Mouse (Mus musculus) kidney, postnatal 4 days (tissue): ENCODE measurements at regions not wholly inside any gene's neighbourhood (a gene's known extent, or its start where the extent isn't known, plus 50 kb on each side); places are given as distances from the start of the nearest gene placed in this dataset.
A peak's percentile ranks its signal among the peaks of the same experiment; 100 is the strongest.

ENCODE experiments used
- DNase-seq, 2 experiments: peaks; one replicate each; pipeline ENCODE4 v3.0.0; 2021; ENCODE audit warnings: mixed read lengths in 2 of 2

DNA sequence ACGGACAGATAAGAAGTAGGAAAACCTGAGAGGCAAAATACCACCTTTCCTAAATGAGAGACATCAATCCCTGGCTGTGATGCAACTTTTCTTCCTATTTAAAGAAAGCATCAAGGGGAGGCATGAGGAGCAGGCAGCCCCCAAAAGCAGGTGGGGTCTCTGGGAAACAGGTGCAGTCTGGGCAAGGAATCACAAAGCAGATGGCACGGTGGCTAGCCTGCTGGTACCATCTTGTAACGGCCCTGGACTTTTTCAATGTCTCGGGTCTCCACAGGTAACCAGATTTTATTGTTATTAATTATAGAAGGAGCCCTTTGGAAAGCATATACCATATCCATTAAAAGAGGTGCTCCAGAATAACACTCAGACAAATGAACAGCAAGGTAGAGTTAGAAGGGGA lies 219.6 kb downstream of the Galc start:
- no peak for DNase-seq

DNA sequence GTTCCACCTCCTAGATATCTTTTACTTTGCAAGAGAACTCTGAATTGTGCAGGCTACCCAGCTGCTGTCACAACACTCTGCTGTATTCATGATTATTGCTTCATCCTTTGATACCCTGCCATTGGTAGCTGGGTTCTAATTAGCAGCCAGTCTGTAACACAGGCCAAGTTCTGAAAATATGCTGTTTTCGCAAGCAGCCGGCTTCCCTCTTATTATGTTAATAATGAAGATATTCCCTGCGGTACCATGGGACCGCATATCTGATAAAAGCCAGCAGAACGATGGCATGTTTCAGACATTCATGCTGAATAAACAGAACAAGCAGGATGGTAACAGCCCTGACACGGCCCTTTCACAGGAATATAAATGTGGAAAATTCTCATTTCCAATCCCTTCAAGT lies 235.6 kb downstream of the Galc start:
- DNase-seq = no peak

DNA sequence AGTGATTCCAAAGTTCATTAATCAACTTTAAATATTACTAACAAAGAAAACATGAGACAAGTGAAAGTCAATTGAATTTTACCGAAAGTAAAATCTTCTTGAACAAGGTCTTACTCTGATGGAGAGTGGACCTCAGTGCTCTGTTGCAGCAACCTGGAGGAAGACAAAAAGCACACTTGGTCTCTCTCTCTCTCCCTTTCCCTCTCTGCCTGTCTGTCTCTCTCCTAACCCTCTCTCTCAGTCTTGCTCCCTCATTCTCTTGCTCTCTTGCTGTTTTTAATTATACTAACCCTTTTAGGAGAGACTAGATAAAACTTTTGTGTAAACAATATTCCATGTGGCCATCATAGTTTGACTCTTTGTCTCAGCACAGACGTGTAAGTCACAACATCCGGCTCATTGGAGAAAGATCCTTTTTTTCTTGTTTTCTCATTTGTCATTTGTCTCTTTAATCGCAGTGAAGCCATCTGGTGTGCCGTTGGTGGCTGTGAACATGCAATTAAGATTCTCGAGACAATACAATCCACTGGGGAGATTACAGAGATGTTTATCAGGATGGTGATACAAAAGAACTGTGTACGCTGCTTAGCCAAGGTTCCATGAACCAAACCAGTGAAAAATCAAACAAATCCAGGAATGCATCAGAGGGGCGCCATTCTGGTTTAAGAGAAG lies 244.5 kb downstream of the Galc start:
- no peak for DNase-seq

DNA sequence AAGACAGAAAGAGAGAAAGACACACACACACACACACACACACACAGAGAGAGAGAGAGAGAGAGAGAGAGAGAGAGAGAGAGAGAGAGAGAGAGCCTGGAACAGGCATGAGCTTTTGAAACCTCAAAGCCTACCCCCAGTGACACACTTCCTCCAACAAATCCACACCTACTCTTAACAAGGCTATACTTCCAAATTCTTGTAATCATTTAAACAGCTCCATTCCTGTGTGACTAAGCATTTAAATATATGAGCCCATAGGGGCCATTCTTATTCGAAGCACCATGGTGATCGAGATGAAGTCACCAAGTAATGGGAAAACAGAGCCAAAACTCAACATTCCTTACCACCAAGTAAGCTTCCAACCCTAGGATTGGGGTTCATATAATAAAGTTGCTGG lies 250.1 kb downstream of the Galc start:
- DNase-seq = no peak

DNA sequence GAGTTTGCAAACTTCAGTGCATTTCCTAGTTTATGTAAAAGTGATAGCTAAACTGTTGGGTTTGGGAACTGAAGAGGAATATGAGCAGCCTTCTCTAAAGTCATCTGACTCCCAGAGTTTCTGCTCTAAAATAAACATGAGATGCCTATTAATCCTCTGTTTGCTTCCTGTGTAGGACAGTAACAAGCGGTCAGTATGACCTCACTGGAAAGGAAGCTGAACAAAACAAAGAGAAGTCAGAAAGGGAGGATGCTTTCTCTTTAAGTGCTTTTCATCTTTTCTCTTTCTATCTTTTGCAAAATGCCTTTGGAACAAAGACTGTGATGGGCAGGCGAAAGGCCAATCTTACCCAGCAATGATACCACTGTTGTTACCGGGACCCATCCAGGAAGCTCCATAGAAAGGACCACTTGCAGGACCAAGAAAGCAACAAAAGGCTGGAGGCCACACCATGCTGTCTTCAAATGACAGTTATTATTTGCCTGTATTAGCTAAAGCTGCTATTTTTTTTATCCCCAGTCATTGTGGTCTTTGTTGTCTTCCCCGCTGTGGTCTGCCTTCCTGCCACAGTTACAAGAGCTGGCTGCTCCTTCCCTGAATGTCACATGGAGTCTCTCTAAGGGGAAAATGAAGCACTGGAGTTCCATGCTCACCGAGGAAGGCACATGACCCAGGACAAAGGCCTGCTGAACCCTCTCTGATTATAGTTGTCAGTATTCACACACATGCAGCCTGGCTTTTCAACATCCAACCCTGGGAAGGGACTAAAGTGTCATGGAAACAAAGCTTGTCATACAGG lies 253.4 kb downstream of the Galc start:
- peak; percentile 4 to 17 for DNase-seq

DNA sequence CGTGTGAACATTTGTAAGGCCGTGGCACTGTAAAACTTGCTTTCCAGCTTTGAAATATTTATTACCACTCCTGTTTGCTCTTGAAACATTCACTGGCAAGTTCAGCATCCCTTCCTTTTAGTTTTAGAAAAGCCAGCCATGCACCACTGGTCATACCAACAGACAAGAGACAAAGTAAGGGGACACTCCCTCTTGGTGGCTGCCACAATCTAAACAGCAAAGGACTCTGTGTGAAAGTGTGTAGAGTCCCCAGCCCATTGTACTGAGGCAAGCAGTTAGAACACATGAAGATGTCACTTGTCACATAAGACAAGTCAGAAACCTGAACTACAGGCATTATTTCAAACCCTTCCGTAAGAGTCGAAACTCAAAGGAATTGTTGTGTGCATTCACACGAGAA lies 257.0 kb downstream of the Galc start:
- DNase-seq = no peak

DNA sequence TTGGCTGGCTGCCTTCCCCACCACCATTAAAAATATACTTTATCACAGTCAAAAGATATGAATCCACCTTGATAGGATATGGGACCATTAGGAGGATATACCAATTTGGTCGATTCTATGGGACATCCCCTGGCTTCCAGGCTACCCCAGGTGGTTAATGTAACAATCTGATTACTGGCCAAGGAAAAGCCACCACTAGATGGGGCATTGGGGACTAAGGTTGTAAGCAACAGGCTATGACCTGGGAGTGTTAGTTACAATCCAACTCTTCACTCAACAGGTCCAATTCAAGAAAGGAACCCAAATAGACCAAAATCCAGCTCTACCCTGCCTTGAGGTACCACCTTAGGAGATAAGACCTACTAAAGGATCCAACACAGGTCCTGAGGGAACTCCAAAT lies 264.4 kb downstream of the Galc start:
- no peak for DNase-seq

DNA sequence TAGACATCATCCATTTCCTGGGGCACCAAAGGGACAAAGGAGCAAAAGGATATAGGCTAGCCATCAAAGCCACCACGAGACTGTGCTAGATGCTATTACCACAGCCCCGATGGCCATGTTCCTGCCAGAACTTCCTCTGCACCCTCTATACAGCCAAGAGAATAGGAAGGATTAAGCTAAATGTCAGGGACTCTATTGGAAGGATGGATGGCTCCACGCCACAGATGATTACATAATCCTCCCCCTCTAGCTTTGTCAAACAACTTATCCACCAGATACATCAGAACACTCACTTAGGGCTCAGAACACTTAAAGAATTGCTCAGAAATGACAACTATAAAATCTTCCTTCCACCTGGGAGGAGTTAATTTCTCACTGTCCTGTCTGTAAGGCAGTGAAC lies 265.3 kb downstream of the Galc start:
- no peak for DNase-seq

DNA sequence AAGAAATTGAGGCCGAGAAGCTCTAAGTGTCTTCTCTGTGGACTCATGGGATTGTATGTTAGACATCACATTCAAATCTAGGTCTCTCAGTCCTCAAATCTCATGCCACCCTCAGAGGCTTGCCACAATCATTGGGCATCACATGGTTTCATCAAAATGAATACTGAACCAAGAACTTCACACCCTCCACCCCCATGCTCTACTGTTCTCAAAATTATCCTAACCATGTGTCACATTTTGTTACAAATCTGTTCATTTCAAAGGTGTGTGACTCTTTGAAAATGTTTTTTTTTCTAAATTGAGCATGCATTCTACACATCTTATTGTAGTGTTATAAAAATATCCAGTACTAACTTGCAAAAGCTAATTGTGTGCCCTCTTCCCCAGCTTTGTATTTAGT lies 275.9 kb downstream of the Galc start:
- no peak for DNase-seq

DNA sequence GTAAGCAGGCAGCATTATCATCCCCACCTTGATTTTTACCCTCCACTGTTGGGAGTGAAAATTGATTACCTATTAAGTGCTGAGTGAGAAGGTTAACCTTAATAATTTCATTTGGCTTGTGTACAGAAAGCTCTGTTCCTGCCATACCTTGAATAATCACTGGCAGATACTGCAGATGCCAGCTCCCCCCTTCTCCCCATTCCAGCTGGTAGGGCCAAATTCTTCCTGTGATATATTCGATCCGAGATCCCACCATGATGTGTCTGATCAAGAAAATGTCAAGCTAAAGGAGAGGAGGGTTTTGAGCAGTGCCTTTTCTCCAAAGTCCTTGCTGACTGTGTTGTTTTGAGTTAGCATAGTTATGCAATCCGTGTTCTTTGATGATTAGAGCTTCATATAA lies 280.6 kb downstream of the Galc start:
- no peak for DNase-seq

DNA sequence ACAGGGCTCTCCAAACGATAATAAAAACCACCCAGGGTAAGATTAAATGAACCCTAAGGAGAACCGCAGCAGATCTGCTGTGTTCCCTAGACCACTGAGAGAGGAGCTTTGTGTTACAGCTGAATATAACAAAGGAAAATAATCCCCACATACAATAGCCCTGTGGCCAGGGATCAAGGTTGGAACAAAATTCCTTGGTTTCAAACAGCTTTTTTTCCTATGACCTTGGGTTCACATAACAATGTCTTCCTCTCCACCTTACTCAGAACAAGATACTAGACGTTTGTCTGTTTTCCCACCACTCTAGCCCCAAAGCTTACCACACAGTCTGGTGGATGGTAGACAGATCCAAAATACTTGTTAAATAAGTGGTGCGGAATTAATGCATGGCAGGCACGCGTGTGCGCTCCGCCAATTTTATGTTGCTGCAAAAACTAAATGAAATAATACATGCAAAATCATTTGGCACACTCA lies 281.0 kb downstream of the Galc start:
- DNase-seq = no peak

DNA sequence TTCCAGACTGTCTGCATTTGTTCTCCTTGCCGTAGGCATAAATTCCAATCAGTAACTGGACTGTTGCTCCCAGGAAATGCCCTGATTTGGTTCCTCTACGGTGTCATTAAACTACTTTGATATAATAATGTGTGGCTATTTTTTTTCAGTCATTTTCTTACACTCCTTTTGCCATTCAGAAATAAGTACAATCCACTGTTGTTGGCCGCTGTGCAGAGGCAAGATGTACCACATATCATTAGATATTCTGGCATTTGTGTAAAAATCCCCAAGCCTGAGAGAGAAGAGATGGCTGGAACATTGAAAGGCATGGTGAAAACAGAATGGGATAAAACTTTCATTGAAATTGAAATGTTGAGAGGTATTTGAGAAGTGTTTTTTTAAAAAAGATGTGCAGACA lies 281.6 kb downstream of the Galc start:
- DNase-seq = no peak

DNA sequence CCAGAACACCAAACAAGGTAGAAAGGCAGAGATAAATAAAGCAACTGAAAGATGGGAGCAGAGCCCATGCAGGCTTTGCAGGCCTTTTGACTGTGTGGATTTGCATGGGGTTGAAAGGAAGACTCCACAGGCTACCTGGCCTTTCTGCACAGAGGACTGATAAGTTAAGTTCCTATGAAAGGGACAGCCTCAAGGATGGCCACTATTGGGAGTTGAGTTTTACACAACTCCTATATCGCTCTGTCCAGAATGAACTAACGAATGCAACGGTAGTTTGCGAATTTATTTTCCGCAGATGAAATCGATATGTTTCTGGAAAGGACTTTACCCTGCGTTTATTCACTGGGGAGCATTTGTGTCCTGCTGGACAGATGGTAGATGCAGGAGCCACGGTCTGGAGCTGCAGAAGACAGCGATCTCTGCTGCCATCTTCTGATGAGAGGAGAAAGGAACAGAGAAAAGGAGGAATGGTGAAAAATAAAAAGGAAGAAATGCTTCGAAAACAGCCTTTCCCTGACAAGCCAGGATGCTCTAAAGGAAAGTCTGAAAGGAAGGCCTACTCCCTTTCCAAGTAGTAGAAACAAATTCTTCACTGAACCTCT lies 285.2 kb downstream of the Galc start:
- DNase-seq = peak; percentile 11 to 35

DNA sequence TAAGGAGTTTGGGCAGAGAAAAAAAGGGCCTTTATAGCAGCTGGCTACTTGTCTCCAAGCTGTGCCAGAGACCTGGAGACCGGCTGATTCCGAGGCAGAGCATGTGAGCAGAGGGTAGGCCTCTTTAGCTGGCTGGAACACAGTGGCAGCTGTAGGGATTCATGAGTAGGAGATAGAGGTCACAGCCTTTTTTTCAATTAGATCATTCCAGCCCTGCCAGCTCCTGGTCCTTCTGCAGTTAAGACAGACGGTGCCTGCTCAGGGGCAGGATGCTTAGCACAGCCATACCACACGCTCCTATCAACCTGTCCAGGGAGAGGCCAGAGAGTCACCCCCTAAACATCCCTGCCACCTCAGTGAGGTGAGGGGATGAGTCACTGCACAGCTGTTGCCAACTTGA lies 302.1 kb downstream of the Galc start:
- no peak for DNase-seq

DNA sequence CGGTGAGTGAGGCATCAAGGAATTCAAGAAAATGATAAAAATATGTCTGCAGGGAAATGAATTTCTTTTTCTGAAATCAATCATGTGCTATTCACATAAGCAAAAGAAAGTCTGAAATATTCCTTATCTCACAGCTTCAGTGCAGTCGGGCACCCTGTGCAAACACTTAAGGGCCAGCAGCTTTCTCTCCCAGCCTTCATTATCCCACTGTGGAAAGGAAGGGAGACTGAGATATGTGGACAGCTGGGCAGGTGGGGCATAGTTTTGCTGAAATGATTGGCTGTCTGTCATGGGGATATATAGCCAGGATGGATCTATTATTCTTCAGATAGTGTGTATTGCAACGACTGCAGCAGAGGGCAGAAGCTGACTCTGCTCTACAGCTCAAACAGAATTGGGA lies 305.9 kb downstream of the Galc start:
- no peak for DNase-seq

DNA sequence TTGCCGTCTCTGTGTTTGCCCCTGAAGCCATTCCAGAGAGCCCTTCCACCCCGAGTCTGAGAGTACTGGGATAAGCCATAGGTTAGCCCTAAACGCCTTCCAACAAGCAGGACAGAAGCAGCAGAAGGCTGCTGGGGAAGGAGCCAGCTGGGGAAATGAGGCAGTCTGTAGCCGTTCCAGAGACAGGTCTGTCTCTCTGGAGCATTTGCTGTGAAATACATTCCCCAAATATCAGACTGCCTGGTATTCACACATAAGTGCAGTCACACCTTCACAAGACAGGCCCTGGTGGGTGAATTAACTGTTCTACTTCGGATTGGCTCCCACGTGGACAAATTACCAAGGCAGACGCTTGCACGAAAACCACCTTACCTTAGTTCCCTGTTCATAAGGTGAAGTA lies 307.1 kb downstream of the Galc start:
- no peak for DNase-seq

DNA sequence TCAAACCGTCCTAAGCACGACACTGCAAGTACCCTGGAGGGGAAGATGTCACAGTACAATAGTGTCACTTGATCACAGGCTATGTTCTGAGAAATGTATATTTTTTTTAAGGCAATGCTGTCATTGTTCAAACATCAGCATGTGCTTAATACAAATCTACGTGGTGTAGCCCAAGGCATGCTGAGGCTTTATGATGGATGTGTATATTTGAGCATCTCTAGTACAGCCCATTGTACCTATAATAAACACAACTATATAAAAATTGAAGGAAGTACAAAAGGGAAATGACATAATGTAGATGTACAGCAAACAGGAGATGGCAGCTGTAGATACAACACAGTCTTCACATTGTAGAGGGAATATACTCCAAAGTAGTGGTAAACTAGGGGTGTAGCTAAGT lies 309.2 kb downstream of the Galc start:
- no peak for DNase-seq

DNA sequence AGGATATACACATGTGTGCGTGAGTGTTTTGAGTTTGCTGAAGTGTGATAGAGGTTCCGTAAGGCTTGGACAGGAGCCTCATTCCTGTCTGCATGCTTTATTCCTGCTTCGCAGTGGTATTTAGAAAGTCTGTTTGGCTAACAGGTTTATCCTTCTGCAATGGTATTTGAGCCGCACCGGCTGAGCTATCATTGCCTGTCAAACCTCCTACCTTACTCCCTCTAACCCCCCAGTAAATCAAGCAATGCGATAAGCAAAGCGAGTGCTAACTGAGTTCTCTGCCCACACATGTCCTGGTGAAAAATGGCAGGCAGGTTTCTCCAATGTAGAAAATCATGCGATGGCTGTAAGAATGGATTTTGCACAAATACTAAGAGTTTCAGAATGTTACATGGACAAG lies 311.8 kb downstream of the Galc start:
- no peak for DNase-seq

DNA sequence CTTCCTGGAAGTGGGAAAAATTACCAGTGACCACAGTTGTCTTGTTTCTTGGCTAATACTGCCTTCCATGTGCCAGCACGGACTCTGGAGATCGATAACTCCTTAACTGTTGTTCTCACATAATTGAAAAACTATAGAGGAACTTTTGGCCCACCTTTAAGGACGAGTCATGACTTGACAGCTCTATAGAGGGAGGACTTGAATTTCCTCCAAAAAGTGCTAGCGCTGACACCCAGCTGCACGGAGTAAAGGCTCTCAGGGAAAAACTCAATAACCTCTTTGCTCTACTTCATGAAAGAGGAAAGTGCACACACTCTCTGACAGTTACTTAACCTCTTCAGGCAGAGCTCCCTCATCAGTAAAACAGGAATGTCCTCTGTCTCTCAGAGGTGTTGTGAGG lies 320.9 kb downstream of the Galc start:
- no peak for DNase-seq

DNA sequence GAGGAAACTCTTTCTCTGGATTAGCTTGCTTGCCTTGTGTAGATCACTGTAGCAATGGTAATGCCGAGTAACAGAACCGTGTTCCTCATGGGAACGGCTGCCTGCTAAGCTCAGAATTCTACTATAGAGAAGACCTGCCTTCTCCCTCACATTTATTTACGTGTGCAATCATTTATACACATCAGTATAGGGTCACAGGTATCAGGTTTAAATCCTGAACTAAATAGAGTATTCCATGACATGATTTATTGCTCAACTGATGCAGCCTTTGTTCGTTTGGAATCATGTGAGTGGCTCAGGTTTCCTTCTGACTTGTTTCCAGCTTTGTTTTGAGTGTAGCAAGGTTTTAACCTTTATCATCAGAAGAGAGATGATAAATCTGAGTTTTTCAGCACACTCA lies 329.4 kb downstream of the Galc start:
- no peak for DNase-seq

DNA sequence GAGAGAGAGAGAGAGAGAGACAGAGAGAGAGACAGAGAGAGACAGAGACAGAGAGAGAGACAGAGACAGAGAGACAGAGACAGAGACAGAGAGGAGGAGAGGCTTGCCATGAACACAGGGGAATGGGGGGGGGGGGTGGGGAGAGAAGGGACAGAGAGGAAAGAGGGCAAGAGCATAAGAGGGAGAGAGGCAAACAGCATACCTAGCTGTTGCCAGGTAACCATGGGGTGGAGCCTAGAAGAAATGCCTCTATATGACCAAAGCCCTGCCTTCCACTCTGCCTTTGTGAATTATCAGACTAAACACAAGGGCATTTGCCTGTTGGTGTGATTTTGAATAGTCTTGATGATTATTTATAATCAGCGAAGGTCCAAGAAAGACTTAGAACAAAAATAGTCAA lies 332.2 kb downstream of the Galc start:
- DNase-seq = no peak

DNA sequence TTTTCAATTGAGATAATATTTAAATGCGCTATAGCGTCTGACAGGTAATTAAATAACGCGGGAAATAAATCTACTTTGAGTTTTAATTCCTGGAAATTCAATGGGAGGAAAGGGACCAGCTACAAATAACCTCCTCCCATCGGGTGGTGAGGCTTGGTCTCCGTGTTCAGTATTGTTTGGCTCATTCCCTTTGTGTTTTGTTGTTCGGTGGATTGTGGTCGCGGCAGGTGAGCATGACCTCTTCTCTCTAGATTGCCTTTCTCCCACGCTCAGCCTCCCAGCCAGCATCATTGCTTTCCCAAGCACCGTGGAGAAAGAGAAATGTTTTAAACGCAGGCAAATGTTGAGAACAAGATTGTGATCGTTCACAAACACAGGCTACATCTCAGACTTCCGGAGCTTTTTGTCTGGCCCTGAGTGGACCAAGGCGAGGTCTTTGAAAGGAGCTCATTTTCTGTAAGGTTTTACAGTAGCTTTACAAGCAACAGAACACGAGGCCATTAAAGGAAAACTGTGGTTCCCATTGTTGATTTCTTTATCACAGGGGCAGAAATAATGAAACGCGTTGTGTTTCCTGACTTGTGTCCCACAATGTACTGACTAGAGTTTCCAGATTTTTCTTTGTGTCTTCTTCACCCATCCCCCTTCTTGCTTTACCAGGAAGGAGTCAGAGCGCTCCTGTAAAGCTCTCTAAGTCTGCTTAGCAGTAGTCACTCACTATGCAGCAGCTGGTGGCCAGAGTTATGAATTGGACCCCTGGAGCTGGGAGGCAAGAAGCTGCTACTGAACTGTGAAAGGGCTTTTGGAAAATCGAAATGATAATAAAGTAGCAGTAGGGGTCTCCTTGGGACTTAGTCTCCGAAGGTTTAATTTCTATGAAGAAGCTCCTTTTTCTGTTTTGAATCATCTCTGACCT lies 337.7 kb downstream of the Galc start:
- peak; percentile 9 to 30 for DNase-seq

DNA sequence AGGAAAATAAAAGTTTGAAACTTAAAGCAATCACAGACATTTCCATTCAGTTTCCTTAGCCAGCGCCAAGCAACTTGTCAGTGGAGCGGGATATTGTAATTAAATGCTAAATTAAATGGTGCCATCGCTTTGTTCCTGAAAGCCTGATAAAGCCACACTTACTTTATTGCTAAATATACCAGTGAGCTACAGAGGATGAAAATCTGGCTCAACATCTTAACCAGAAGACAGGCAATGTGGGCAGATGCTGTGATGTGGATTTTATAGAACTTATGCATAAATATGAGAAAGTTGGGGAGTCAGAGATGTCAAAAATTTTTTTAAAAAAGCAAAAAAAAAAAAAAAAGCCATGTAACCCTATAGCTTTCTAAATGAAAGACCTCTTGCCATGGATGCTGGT lies 340.8 kb downstream of the Galc start:
- DNase-seq = no peak
